Mouse (Mus musculus) lung, postnatal 0 days (tissue): Measurements from ENCODE around the gene 6030445D17Rik. TPM values are rescaled to one million over a fixed set of nuclear protein-coding genes. Genes with fewer than 3 reads are reported as not detected.

ENCODE experiments used
- ATAC-seq: fragments of 200-750 bp; cut with Nextera tagmentation; 2 replicates; pipeline ENCODE4 v1.8.0; 2017; ENCODE audit warnings: moderate library complexity
- DNase-seq: peaks from one replicate; pipeline ENCODE4 v3.0.0-alpha.2; 2016; ENCODE audit warnings: low spot score
- H3K27ac ChIP-seq: fragments of 300-500 bp; sonication (generic); 2 replicates; pipeline ENCODE4 v1.5.1; 2014; ENCODE audit warnings: antibody characterized with exemption, mild to moderate bottlenecking, low read length, mixed read lengths
- H3K27me3 ChIP-seq: fragments of 300-500 bp; sonication (generic); replicated peaks from 2 replicates; pipeline ENCODE4 v1.6.1; 2014; ENCODE audit warnings: low read length, mixed read lengths; ENCODE audit not compliant: insufficient read depth
- H3K36me3 ChIP-seq: fragments of 300-500 bp; sonication (generic); 2 replicates; pipeline ENCODE4 v1.6.1; 2014; ENCODE audit warnings: low read length, mixed read lengths; ENCODE audit not compliant: insufficient read depth
- H3K4me1 ChIP-seq: fragments of 300-500 bp; sonication (generic); 2 replicates; pipeline ENCODE4 v1.6.1; 2014; ENCODE audit warnings: antibody characterized with exemption, low read depth, low read length, mixed read lengths; ENCODE audit not compliant: insufficient read depth
- H3K4me2 ChIP-seq: fragments of 300-500 bp; sonication (generic); replicated peaks from 2 replicates; pipeline ENCODE4 v1.6.1; 2014; ENCODE audit warnings: low read depth, mild to moderate bottlenecking, low read length, moderate library complexity, mixed read lengths
- H3K4me3 ChIP-seq: fragments of 300-500 bp; sonication (generic); 2 replicates; pipeline ENCODE4 v1.5.1; 2014; ENCODE audit warnings: low read depth, low read length
- H3K9ac ChIP-seq: fragments of 300-500 bp; sonication (generic); replicated peaks from 2 replicates; pipeline ENCODE4 v1.6.1; 2014; ENCODE audit warnings: low read depth, mild to moderate bottlenecking
- H3K9me3 ChIP-seq: fragments of 300-500 bp; sonication (generic); 2 replicates; pipeline ENCODE4 v1.6.1; 2016; ENCODE audit warnings: low read length, mixed read lengths
- CTCF ChIP-seq: IDR thresholded peaks from 2 replicates; pipeline ENCODE4 v1.5.1; 2016; ENCODE audit warnings: antibody characterized with exemption, mild to moderate bottlenecking
- EP300 ChIP-seq: IDR thresholded peaks from 2 replicates; pipeline ENCODE4 v1.6.1; 2016; ENCODE audit warnings: antibody characterized with exemption, mild to moderate bottlenecking, control low read depth
- WGBS: fragments of 180-500 bp; shearing (Covaris S2); extraction: QIAGEN DNeasy Blood & Tissue Kit; methylation state at CpG from one replicate; pipeline ENCODE4 v1.1.7; 2014; 5-methylcytosine and 5-hydroxymethylcytosine counted together
- polyA plus RNA-seq: library from polyadenylated mRNA; unstranded; fragments of >200 nt; fragmentation: Nextera tagmentation; extraction: Ambion mirVana; gene quantifications from 2 replicates; pipeline ENCODE4 v1.2.1, GENCODE M21; 2015

The 6030445D17Rik gene
- polyA plus RNA-seq, 1 experiment from 2014 or later: 0.78 TPM

DNA sequence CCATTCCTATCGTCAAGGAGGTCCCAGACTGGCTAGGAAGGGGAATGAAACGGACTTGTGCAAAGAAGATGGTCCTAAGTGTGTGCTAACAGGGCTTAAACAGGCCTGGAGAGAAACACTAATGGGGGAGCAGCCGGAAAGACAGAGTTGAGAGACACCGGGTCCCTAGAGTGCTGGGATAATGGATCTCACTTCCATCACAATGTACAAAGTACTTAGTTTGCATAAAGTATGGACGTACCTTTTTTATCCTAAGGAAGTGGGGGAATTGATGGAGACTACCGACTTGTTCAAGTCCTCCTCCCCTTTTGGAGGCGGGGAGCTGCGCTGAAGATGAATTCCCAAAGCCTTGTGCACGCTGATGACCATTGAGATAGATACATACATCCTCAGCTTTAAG lies 1.4 kb downstream of the 6030445D17Rik start:
- WGBS: 33% methylated on average over 9 of the region's 9 CpGs
- DNase-seq: no peak
- Histone ChIP-seq H3K27me3 (no peaks in the 10 kb centered on the region), H3K4me1 (peaks cover 6% of the 10 kb centered on the region; the same call in 1 of the 2 replicates), H3K27ac (peak overlapping the region; percentile 81; the same call in 1 of the 2 replicates), H3K36me3 (no peaks in the 10 kb centered on the region), H3K9ac (no peak overlapping the region), H3K9me3 (no peaks in the 10 kb centered on the region), H3K4me2 (peak overlapping the region; percentile 71), H3K4me3 (peak overlapping the region; percentile 49)
- TF ChIP-seq CTCF: no peak
- no peak for TF ChIP-seq EP300
- ATAC-seq: no peak

DNA sequence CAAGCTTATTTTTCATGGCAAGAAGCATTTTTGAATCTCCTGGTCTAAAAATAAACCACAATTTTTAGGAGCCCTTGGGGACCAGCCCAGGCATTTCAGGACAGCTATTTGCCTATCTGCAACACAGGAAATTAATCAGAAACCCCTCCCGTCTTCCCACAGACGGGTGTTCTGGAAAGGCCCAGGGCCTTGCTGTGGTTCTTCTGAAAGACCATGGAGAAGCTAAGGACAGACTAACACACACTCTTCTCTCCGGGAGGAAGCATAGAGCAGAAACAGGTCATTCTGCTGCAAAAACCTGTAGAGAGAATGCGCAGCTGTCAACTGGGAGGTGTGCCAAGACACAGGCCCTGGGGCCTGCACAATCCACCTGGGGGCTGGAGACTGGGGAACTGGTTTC lies 4.2 kb downstream of the 6030445D17Rik start:
- DNase-seq (no peak), ATAC-seq (no peak)
- WGBS: 43% methylated on average over 4 of the region's 4 CpGs
- Histone ChIP-seq H3K4me1 (peaks cover 6% of the 10 kb centered on the region; the same call in 1 of the 2 replicates), H3K27me3 (no peaks in the 10 kb centered on the region), H3K4me3 (no peak overlapping the region), H3K9ac (no peak overlapping the region), H3K27ac (no peak overlapping the region), H3K4me2 (no peak overlapping the region), H3K9me3 (no peaks in the 10 kb centered on the region), H3K36me3 (no peaks in the 10 kb centered on the region)
- TF ChIP-seq EP300 (no peak), CTCF (no peak)

DNA sequence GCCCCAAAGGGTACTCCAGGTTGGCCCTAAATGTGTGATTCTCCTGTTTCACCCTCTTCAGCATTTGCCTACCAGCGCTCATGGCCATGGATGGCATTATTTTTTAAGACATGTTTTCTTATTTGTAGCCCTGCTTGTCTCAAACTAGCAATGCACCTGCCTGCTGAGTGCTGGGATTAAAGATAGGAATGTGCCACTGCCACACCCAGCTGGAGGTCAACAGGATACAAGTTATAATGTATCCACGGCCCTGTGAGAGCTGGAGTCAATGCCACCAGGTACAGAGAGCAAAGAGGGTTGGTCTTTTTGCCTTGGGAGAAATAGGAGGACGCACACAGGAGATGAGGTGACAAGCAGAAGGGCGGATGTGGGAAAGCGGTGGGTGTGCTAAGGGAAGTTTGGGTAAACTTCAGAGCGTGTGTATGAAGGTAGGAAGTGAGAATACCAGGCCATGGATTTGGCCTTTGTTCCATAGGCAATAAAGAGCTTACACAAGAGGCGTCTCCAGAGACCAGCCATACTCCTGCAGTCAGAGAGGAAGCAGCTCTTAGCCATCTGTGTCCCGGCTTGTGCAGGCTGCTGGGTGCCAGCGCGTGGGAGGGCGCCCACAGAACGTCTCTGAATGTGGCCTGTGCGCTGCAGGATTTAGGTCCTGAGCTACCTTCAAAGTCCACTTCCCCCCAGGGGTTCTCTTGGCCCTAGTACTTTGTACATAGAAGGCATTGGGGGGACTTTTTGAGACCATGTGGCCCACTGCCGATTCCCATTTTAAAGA lies 6.7 kb downstream of the 6030445D17Rik start:
- Histone ChIP-seq H3K27ac (peak overlapping the region; percentile 97), H3K4me1 (no peaks in the 10 kb centered on the region), H3K4me2 (no peak overlapping the region), H3K4me3 (no peak overlapping the region), H3K27me3 (no peaks in the 10 kb centered on the region), H3K9me3 (no peaks in the 10 kb centered on the region), H3K9ac (no peak overlapping the region), H3K36me3 (no peaks in the 10 kb centered on the region)
- DNase-seq: peak; percentile 24
- 76% methylated on average over 14 of the region's 14 CpGs for WGBS
- no peak for ATAC-seq
- TF ChIP-seq EP300: no peak
- no peak for TF ChIP-seq CTCF

DNA sequence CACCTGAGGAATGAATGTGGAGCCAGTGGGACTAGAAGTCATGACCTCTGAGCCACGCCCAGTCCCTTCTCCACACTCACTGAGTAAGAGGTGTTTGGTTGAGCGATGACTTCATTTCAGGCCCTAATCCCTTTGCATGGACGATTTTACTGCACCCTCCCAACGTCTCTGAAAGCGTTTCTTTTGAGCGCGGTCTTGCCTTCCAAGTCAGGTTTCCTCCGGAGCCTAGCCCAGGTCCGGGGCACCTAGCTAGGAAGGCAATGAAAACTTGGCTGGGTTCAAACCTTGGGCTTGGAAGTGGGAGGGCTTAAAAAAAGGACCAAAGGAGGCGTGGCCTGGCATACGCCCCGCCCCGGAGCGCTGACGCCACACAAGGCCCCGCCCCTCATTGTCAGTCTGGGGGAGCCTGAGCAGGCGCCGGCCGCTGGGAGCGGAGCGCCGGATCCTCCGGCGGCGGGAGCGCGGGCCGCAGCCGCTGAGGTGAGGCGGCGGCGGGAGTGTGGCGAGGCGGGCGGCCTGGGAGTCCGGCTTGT lies 7.4 kb downstream of the 6030445D17Rik start, which contains the start of gene Luzp1:
Luzp1 (plus strand) TSS at position 391 of the 533 bp plus-strand sequence.
- Histone ChIP-seq H3K9me3 (no peaks in the 10 kb centered on the region), H3K27ac (peak within 1 kb of the TSS; percentile 97), H3K9ac (peak within 1 kb of the TSS; percentile 87), H3K36me3 (no peaks in the 10 kb centered on the region), H3K4me3 (peak within 1 kb of the TSS; percentile 83), H3K4me1 (no peaks in the 10 kb centered on the region), H3K27me3 (no peaks in the 10 kb centered on the region), H3K4me2 (peak within 1 kb of the TSS; percentile 72)
- ATAC-seq: peak; percentile 95
- peak; percentile 92 for DNase-seq
- TF ChIP-seq EP300: no peak
- no peak for TF ChIP-seq CTCF
- 3% methylated on average over 30 of the region's 36 CpGs for WGBS

DNA sequence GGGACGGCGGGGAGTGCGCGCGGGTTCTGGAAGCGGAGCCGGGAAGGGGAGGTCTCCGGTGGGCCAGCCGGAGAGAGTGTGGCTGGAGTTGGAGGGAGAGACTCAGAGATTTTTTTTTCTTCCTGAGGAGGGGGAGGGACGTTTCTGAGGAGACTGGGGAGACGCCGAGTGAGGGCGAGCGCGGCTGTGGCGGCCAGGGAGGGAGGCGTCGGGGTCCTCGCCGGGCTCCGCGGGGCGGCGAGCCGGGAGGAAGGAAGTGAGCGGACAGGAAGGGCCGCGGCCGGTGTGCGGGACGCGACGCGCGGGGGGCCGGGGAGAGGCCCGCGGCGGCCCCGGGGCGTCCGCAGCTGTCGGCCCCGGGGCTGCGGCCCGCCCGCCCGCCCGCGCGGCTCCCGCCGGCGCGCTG lies 7.9 kb downstream of the 6030445D17Rik start:
- peak overlapping the region; percentile 97 for H3K27ac ChIP-seq
- under 1% methylated on average over 16 of the region's 55 CpGs for WGBS
- ATAC-seq (peak; percentile 78), DNase-seq (peak; percentile 92)
- H3K4me3 ChIP-seq: peak overlapping the region; percentile 83
- H3K36me3 ChIP-seq: no peaks in the 10 kb centered on the region
- no peaks in the 10 kb centered on the region for H3K27me3 ChIP-seq
- H3K9me3 ChIP-seq: no peaks in the 10 kb centered on the region
- peak overlapping the region; percentile 72 for H3K4me2 ChIP-seq
- peak overlapping the region; percentile 87 for H3K9ac ChIP-seq
- TF ChIP-seq CTCF (no peak), EP300 (no peak)
- H3K4me1 ChIP-seq: no peaks in the 10 kb centered on the region

DNA sequence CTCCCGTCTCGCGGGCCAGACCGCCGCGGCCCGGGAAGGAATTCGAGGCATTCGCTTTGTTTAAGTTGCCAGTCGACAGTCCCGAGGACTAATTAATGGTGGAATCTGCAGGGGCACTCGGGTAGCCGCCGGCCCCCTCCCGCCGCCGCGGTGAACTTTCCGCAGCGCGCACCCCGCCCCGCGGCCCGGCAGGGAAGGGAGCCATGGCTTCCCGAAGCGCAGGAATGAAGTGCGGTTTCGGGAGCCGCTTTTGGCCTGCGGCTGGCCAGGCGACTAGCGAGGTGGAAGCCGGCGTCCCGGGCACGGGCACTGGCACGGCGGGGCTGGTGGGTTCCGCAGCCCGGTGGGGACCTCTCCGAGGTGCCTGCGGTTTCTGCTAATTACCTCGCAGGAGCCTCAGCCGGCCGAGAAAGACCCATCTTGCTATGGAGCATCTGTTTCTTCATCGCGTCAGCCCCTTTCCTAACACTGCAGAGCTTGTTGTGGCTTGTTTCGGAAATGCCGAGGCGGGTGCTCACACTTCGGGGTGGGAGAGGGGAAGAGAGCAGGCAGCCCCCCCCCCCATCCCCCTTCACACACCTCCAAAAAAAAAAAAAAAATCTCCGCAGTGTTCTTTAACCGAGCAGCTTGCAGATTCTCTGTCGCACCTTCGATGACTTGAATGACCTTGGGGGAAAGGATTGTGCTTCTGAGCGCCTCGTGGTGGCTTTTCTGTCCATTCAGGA lies 8.5 kb downstream of the 6030445D17Rik start:
- Histone ChIP-seq H3K4me1 (no peaks in the 10 kb centered on the region), H3K9me3 (no peaks in the 10 kb centered on the region), H3K9ac (peak overlapping the region; percentile 87), H3K27ac (peak overlapping the region; percentile 97), H3K4me2 (peak overlapping the region; percentile 72), H3K27me3 (no peaks in the 10 kb centered on the region), H3K4me3 (peak overlapping the region; percentile 83), H3K36me3 (no peaks in the 10 kb centered on the region)
- TF ChIP-seq EP300 (no peak), CTCF (0 out of 2 replicates have a peak, but pooled peaks have one; percentile 1)
- ATAC-seq (peak; percentile 45), DNase-seq (peak; percentile 61)
- WGBS: 0% methylated on average over 44 of the region's 58 CpGs
